Comparison of ENCODE assay signal across 9 mouse cellular contexts in the genomic region with DNA sequence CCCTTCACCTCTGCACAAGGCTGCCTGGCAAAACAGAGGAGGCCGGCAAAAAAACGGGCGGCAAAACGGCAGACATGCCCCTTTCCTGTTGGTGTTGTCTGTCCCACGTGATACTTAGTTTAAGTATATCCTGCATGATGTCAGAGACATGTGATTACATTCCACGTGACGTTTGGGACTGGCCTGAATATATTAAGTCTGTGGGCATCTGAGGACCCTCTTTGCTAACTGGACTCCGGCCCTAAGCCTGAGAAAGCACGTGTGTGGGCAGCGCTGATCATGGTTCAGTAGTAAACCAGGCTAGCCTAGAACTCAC. TPM values are rescaled to one million over a fixed set of nuclear protein-coding genes. Genes with fewer than 3 reads are reported as not detected.
A peak's percentile ranks its signal among the peaks of the same experiment; 100 is the strongest.
DNase-seq lines count a peak whose midpoint lies in the region; ATAC-seq and TF ChIP-seq lines count a peak whose summit lies in the region.
"Had no signal": no experiment of that assay in that cellular context is flagged by ENCODE, and none has a peak within 500 bp of the region (broad histone marks: within the 10 kb centered on the region; RNA-seq: fewer than 3 reads in every experiment).

No protein-coding gene starts in this region.

- WGBS in forebrain, embryonic 13.5 days: 38% methylated on average over 10 of the region's 10 CpGs
- WGBS in liver, embryonic 12.5 days (ENCODE audit: insufficient replicate concordance): 37% methylated on average over 10 of the region's 10 CpGs

- H3K4me3 ChIP-seq in E14TG2a.4 (replicated peaks; ENCODE audit: low read length): peak overlapping the region; percentile 77
- no peak overlapping the region for H3K4me3 ChIP-seq in forebrain, embryonic 13.5 days
- no peak overlapping the region for H3K4me3 ChIP-seq in liver, embryonic 12.5 days
- H3K4me3 ChIP-seq: erythroblast, embryonic 14.5 days had no signal

- peak overlapping the region; percentile 35 for H3K4me2 ChIP-seq in forebrain, embryonic 13.5 days
- peak overlapping the region; percentile 46 for H3K4me2 ChIP-seq in liver, embryonic 12.5 days

- DNase-seq in frontal cortex, postnatal 10 days (ENCODE audit: low spot score in 2 of 2): no peak
- DNase-seq in c-Kit-positive CD71-positive TER-119-positive erythroid progenitor cells, embryonic 14.5 days (ENCODE audit: low spot score): no peak
- DNase-seq in layer of hippocampus, postnatal 10 days (ENCODE audit: low spot score in 2 of 2): no peak
- no peak for DNase-seq in cerebellum, postnatal 14 days

- H3K4me1 ChIP-seq in E14TG2a.4 (replicated peaks; ENCODE audit: low read depth, low read length): peaks cover 96% of the 10 kb centered on the region
- peaks cover 44% of the 10 kb centered on the region for H3K4me1 ChIP-seq in forebrain, embryonic 13.5 days
- H3K4me1 ChIP-seq in liver, embryonic 12.5 days: peaks cover 46% of the 10 kb centered on the region

- peak; percentile 14 for ATAC-seq in frontal cortex, adult (ENCODE audit: low TSS enrichment)
- ATAC-seq in forebrain, embryonic 13.5 days: peak; percentile 12
- no peak; the same call in 1 of the 2 replicates for ATAC-seq in liver, embryonic 12.5 days

- no peaks in the 10 kb centered on the region for H3K27me3 ChIP-seq in E14TG2a.4 (ENCODE audit: insufficient read depth, low read length)
- peaks cover 15% of the 10 kb centered on the region for H3K27me3 ChIP-seq in forebrain, embryonic 13.5 days
- peaks cover 46% of the 10 kb centered on the region for H3K27me3 ChIP-seq in liver, embryonic 12.5 days (replicated peaks)

- H3K9me3 ChIP-seq in E14TG2a.4 (ENCODE audit: low read length): no peaks in the 10 kb centered on the region
- no peaks in the 10 kb centered on the region for H3K9me3 ChIP-seq in forebrain, embryonic 13.5 days (replicated peaks)
- no peaks in the 10 kb centered on the region for H3K9me3 ChIP-seq in liver, embryonic 12.5 days (replicated peaks)

- H3K9ac ChIP-seq in forebrain, embryonic 13.5 days: no peak overlapping the region
- H3K9ac ChIP-seq in liver, embryonic 12.5 days: no peak overlapping the region

- peak overlapping the region; percentile 68 for H3K27ac ChIP-seq in forebrain, embryonic 13.5 days
- peak overlapping the region; percentile 73 for H3K27ac ChIP-seq in liver, embryonic 12.5 days

- TF ChIP-seq CTCF in E14TG2a.4 (conservative IDR thresholded peaks at IDR 0.05; ENCODE audit: low read length): no peak

- H3K36me3 ChIP-seq in E14TG2a.4 (ENCODE audit: insufficient read depth, low read length): peaks cover 24% of the 10 kb centered on the region
- H3K36me3 ChIP-seq in forebrain, embryonic 13.5 days (ENCODE audit: poor library complexity, severe bottlenecking): peaks cover 50% of the 10 kb centered on the region
- peaks cover 33% of the 10 kb centered on the region for H3K36me3 ChIP-seq in liver, embryonic 12.5 days

RNA-seq across cellular contexts. Expression of a gene that starts 8.3 kb away (rescaled TPM):
- 1.8 TPM in 2 replicates for polyA plus RNA-seq in forebrain, embryonic 13.5 days (2015; fragmentation: Nextera tagmentation; extraction: Ambion mirVana)
- polyA plus RNA-seq in liver, embryonic 12.5 days (2016; fragmentation: Nextera tagmentation; extraction: Ambion mirVana): 1.8 TPM in 2 replicates
- 1 to 10 TPM; 2.6 to 3.0 TPM for total RNA-seq in layer of hippocampus, postnatal 10 days (2021)
- polyA plus RNA-seq: erythroblast, embryonic 14.5 days had no signal

RNA-seq across cellular contexts. Expression of a gene that starts 12.4 kb away (rescaled TPM):
- 2.1 and 2.3 TPM in 2 replicates for polyA plus RNA-seq in forebrain, embryonic 13.5 days (2015; fragmentation: Nextera tagmentation; extraction: Ambion mirVana)
- 0.71 and 0.98 TPM in 2 replicates for polyA plus RNA-seq in liver, embryonic 12.5 days (2016; fragmentation: Nextera tagmentation; extraction: Ambion mirVana)
- 1 to 10 TPM; 1.1 to 3.5 TPM for total RNA-seq in layer of hippocampus, postnatal 10 days (2021)

RNA-seq across cellular contexts. Expression of a gene that starts 16.9 kb away (rescaled TPM):
- 4.2 and 5.8 TPM in 2 replicates for polyA plus RNA-seq in forebrain, embryonic 13.5 days (2015; fragmentation: Nextera tagmentation; extraction: Ambion mirVana)
- polyA plus RNA-seq in liver, embryonic 12.5 days (2016; fragmentation: Nextera tagmentation; extraction: Ambion mirVana): 0.68 and 1.2 TPM in 2 replicates
- 1 to 10 TPM; 2.3 to 4.5 TPM for total RNA-seq in layer of hippocampus, postnatal 10 days (2021)

RNA-seq across cellular contexts. Expression of a gene that starts 16.9 kb away (rescaled TPM):
- polyA plus RNA-seq in forebrain, embryonic 13.5 days (2015; fragmentation: Nextera tagmentation; extraction: Ambion mirVana): 76.7 and 87.3 TPM in 2 replicates
- polyA plus RNA-seq in liver, embryonic 12.5 days (2016; fragmentation: Nextera tagmentation; extraction: Ambion mirVana): 70.0 and 74.5 TPM in 2 replicates
- 10 to 100 TPM; 72.0 to 77.3 TPM for total RNA-seq in layer of hippocampus, postnatal 10 days (2021)

RNA-seq across cellular contexts. Expression of a gene that starts 22.8 kb away (rescaled TPM):
- 117 and 128 TPM in 2 replicates for polyA plus RNA-seq in forebrain, embryonic 13.5 days (2015; fragmentation: Nextera tagmentation; extraction: Ambion mirVana)
- 93.8 and 100 TPM in 2 replicates for polyA plus RNA-seq in liver, embryonic 12.5 days (2016; fragmentation: Nextera tagmentation; extraction: Ambion mirVana)
- 10 to 100 TPM; 81.2 to 85.2 TPM for total RNA-seq in layer of hippocampus, postnatal 10 days (2021)
